ENCODE assay signal across 7 mouse cellular contexts in the genomic region with DNA sequence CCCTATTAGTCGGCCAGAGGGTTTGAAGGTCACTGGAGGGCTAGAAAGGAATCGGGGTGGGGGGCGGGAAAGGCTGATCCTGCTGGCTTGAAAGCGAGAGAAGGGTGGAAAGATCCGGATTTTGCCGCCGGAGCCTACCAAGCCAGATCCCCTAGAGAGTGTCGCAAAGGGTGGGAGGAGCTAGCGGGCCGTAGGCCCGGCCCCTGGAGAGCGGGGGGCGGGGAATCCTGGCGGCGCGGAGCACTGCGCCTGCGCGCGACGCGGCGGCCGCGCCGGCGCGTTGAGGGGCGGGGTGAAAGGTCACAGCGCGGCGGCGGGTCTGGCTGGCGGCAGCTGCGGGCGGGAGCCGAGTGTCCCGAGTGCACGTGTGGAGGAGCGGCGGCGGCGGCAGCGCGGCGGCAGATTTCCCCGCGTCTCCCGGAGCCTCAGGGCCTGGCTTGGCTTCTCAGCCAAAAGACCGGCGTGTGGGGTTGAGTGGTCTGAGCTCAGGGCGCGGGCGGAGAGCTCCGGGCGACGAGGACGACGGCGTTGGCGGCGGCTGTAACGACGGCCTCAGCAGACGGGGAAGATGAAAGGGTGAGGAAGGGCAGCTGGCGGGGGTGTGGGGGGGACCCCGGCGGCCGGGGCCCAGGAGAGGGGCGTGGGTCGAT. TPM values are rescaled to one million over a fixed set of nuclear protein-coding genes. Genes with fewer than 3 reads are reported as not detected.
DNase-seq lines count a peak whose midpoint lies in the region; ATAC-seq and TF ChIP-seq lines count a peak whose summit lies in the region.

TSS of gene Atp6v1a (minus strand) at position 170 of the 650 bp plus-strand sequence.
TSS of gene Naa50 (plus strand) at position 295 of the 650 bp plus-strand sequence.

- H3K27me3 ChIP-seq in embryonic facial prominence, embryonic 11.5 days (ENCODE audit: control insufficient read depth, insufficient read depth, low read length): no peaks in the 10 kb centered on the region
- no peaks in the 10 kb centered on the region for H3K27me3 ChIP-seq in kidney, adult 2 months (replicated peaks; ENCODE audit: control insufficient read depth, insufficient read depth, low read length)
- no peaks in the 10 kb centered on the region for H3K27me3 ChIP-seq in limb, embryonic 14.5 days (ENCODE audit: control insufficient read depth, insufficient read depth, low read length)
- no peaks in the 10 kb centered on the region for H3K27me3 ChIP-seq in midbrain, postnatal 0 days (ENCODE audit: insufficient read depth, low read length)

- no peaks in the 10 kb centered on the region for H3K36me3 ChIP-seq in embryonic facial prominence, embryonic 11.5 days (replicated peaks; ENCODE audit: control insufficient read depth, insufficient read depth, low read depth, low read length)
- H3K36me3 ChIP-seq in kidney, adult 2 months (ENCODE audit: control insufficient read depth, insufficient read depth, low read length): no peaks in the 10 kb centered on the region
- H3K36me3 ChIP-seq in limb, embryonic 14.5 days (ENCODE audit: control insufficient read depth, insufficient read depth, low read length): no peaks in the 10 kb centered on the region
- H3K36me3 ChIP-seq in midbrain, postnatal 0 days (ENCODE audit: insufficient read depth, low read length): no peaks in the 10 kb centered on the region

- no peaks in the 10 kb centered on the region for H3K9me3 ChIP-seq in embryonic facial prominence, embryonic 11.5 days (replicated peaks; ENCODE audit: control insufficient read depth, low read length)
- no peaks in the 10 kb centered on the region for H3K9me3 ChIP-seq in limb, embryonic 14.5 days (ENCODE audit: control insufficient read depth, low read length)
- no peaks in the 10 kb centered on the region for H3K9me3 ChIP-seq in midbrain, postnatal 0 days (ENCODE audit: low read length)

- peak; percentile 88 for ATAC-seq in embryonic facial prominence, embryonic 11.5 days (replicated peaks; ENCODE audit: insufficient number of reproducible peaks, low FRiP score, low TSS enrichment, low read depth)
- ATAC-seq in limb, embryonic 14.5 days (ENCODE audit: low FRiP score, low read depth): peak; percentile 91
- ATAC-seq in midbrain, postnatal 0 days (ENCODE audit: low FRiP score): peak; percentile 90

- H3K4me2 ChIP-seq in embryonic facial prominence, embryonic 11.5 days (ENCODE audit: low read depth, low read length): peak within 1 kb of the TSS; percentile 74
- peak within 1 kb of the TSS; percentile 90 for H3K4me2 ChIP-seq in limb, embryonic 14.5 days (replicated peaks; ENCODE audit: low read depth, low read length, severe bottlenecking)
- H3K4me2 ChIP-seq in midbrain, postnatal 0 days (ENCODE audit: low read depth, low read length, poor library complexity, severe bottlenecking): peak within 1 kb of the TSS; percentile 67

- H3K27ac ChIP-seq in embryonic facial prominence, embryonic 11.5 days (replicated peaks; ENCODE audit: low read depth, low read length): peak within 1 kb of the TSS; percentile 76
- peak within 1 kb of the TSS; percentile 99 for H3K27ac ChIP-seq in kidney, adult 2 months (ENCODE audit: insufficient read depth, low read depth, low read length)
- H3K27ac ChIP-seq in limb, embryonic 14.5 days (replicated peaks; ENCODE audit: low read depth, low read length): peak within 1 kb of the TSS; percentile 98
- peak within 1 kb of the TSS; percentile 96 for H3K27ac ChIP-seq in midbrain, postnatal 0 days (ENCODE audit: low read depth, low read length)

- peak within 1 kb of the TSS; percentile 88 for H3K9ac ChIP-seq in embryonic facial prominence, embryonic 11.5 days (replicated peaks; ENCODE audit: low read length)
- peak within 1 kb of the TSS; percentile 92 for H3K9ac ChIP-seq in limb, embryonic 14.5 days (ENCODE audit: low read depth, low read length, severe bottlenecking)
- H3K9ac ChIP-seq in midbrain, postnatal 0 days (replicated peaks; ENCODE audit: low read length, poor library complexity, severe bottlenecking): peak within 1 kb of the TSS; percentile 90

- peak; percentile 92 for DNase-seq in adrenal gland, postnatal 25 days
- peak; percentile 95 for DNase-seq in embryonic facial prominence, embryonic 11.5 days (ENCODE audit: low spot score)
- DNase-seq in heart, adult 11 months: peak; percentile 99
- DNase-seq in kidney, adult 2 months: peak; percentile 96
- peak; percentile 94 for DNase-seq in limb, embryonic 14.5 days (ENCODE audit: low spot score)
- DNase-seq in midbrain, postnatal 0 days (ENCODE audit: low spot score): peak; percentile 97
- peak; percentile 89 to 91 for DNase-seq in spleen, postnatal 14 days (ENCODE audit: low spot score in 2 of 2)

- TF ChIP-seq CTCF in kidney, adult 2 months (conservative IDR thresholded peaks at IDR 0.05; ENCODE audit: insufficient read depth, insufficient read length, low read depth, low read length): no peak
- no peak for TF ChIP-seq CTCF in midbrain, postnatal 0 days (IDR thresholded peaks at IDR 0.05)

- peak within 1 kb of the TSS; percentile 96 for H3K4me3 ChIP-seq in embryonic facial prominence, embryonic 11.5 days (ENCODE audit: low read depth, low read length)
- peak within 1 kb of the TSS; percentile 87 for H3K4me3 ChIP-seq in kidney, adult 2 months (ENCODE audit: insufficient read depth, low read depth, low read length)
- peak within 1 kb of the TSS; percentile 95 for H3K4me3 ChIP-seq in limb, embryonic 14.5 days (replicated peaks; ENCODE audit: low read length)
- H3K4me3 ChIP-seq in midbrain, postnatal 0 days (ENCODE audit: low read depth, low read length): peak within 1 kb of the TSS; percentile 98

- no peaks in the 10 kb centered on the region for H3K4me1 ChIP-seq in embryonic facial prominence, embryonic 11.5 days (ENCODE audit: control insufficient read depth, insufficient read depth, low read length)
- peaks cover 3% of the 10 kb centered on the region; the same call in 1 of the 2 replicates for H3K4me1 ChIP-seq in kidney, adult 2 months (ENCODE audit: control insufficient read depth, insufficient read depth, low read length)
- peaks cover 11% of the 10 kb centered on the region for H3K4me1 ChIP-seq in limb, embryonic 14.5 days (ENCODE audit: control insufficient read depth, insufficient read depth, low read length)
- peaks cover 2% of the 10 kb centered on the region; the same call in 1 of the 2 replicates for H3K4me1 ChIP-seq in midbrain, postnatal 0 days (ENCODE audit: insufficient read depth, low read length)

- under 1% methylated on average over 62 of the region's 71 CpGs for WGBS in embryonic facial prominence, embryonic 11.5 days
- under 1% methylated on average over 70 of the region's 71 CpGs for WGBS in kidney, adult 2 months
- under 1% methylated on average over 43 of the region's 71 CpGs for WGBS in limb, embryonic 14.5 days
- under 1% methylated on average over 63 of the region's 71 CpGs for WGBS in midbrain, postnatal 0 days

- peak; percentile 13 for TF ChIP-seq POLR2A in kidney, adult 2 months (IDR thresholded peaks at IDR 0.05; ENCODE audit: low read depth, low read length)
- TF ChIP-seq POLR2A in limb, embryonic 14.5 days (IDR thresholded peaks at IDR 0.05; ENCODE audit: borderline replicate concordance, extremely low read depth, insufficient read depth, insufficient read length): peak; percentile 47; the same call in 1 of the 2 replicates

RNA-seq across cellular contexts. Expression of gene Atp6v1a, which starts in this region (rescaled TPM):
- total RNA-seq in adrenal gland, postnatal 25 days (2021): 149 and 153 TPM in 2 replicates
- polyA plus RNA-seq in embryonic facial prominence, embryonic 11.5 days (2014; fragmentation: Nextera tagmentation; extraction: Ambion mirVana): 61.9 and 66.0 TPM in 2 replicates
- 115 and 139 TPM in 2 replicates for polyA plus RNA-seq in kidney, adult 2 months (2012; rRNA removed)
- polyA plus RNA-seq in limb, embryonic 14.5 days (2012; rRNA removed): 31.6 and 32.9 TPM in 2 replicates
- 56.8 and 64.4 TPM in 2 replicates for polyA plus RNA-seq in limb, embryonic 14.5 days (2014; fragmentation: Nextera tagmentation; extraction: Ambion mirVana)
- total RNA-seq in midbrain, postnatal 0 days (2014; rRNA removed): 193 and 218 TPM in 2 replicates
- polyA plus RNA-seq in midbrain, postnatal 0 days (2015; fragmentation: Nextera tagmentation; extraction: Ambion mirVana): 194 and 204 TPM in 2 replicates

RNA-seq across cellular contexts. Expression of gene Naa50, which starts in this region (rescaled TPM):
- 79.9 and 101 TPM in 2 replicates for total RNA-seq in adrenal gland, postnatal 25 days (2021)
- 92.4 and 97.7 TPM in 2 replicates for polyA plus RNA-seq in embryonic facial prominence, embryonic 11.5 days (2014; fragmentation: Nextera tagmentation; extraction: Ambion mirVana)
- polyA plus RNA-seq in kidney, adult 2 months (2012; rRNA removed): 8.8 and 9.3 TPM in 2 replicates
- 30.5 and 38.6 TPM in 2 replicates for polyA plus RNA-seq in limb, embryonic 14.5 days (2012; rRNA removed)
- polyA plus RNA-seq in limb, embryonic 14.5 days (2014; fragmentation: Nextera tagmentation; extraction: Ambion mirVana): 71.2 and 71.7 TPM in 2 replicates
- total RNA-seq in midbrain, postnatal 0 days (2014; rRNA removed): 15.3 and 22.1 TPM in 2 replicates
- polyA plus RNA-seq in midbrain, postnatal 0 days (2015; fragmentation: Nextera tagmentation; extraction: Ambion mirVana): 44.7 and 50.4 TPM in 2 replicates

Comparison
In these comparisons a context has a peak if more than half of its experiments do, and no peak if none do; other contexts are left out.
1. Peak in every context shown above with its lines: DNase-seq, ATAC-seq, H3K4me3 ChIP-seq and H3K27ac ChIP-seq.